In genomic region chr10:77159573-77159972, GRCm38 (mm10) we compare ENCODE assay signal across 16 mouse cellular contexts. TPM values are rescaled to one million over a fixed set of nuclear protein-coding genes. Genes with fewer than 3 reads are reported as not detected.
DNase-seq lines count a peak whose midpoint lies in the region; ATAC-seq and TF ChIP-seq lines count a peak whose summit lies in the region.
"Had no signal": no experiment of that assay in that cellular context is flagged by ENCODE, and none has a peak within 500 bp of the region (broad histone marks: within the 10 kb centered on the region; RNA-seq: fewer than 3 reads in every experiment).

No protein-coding gene starts in this region.

- H3K4me1 ChIP-seq in heart, embryonic 11.5 days (ENCODE audit: control insufficient read depth, insufficient read depth, low read length) = peaks cover 84% of the 10 kb centered on the region
- H3K4me1 ChIP-seq in lung, embryonic 15.5 days = peaks cover 66% of the 10 kb centered on the region
- no peaks in the 10 kb centered on the region for H3K4me1 ChIP-seq in lung, adult 2 months (ENCODE audit: control insufficient read depth, insufficient read depth, low read length)
- peaks cover 26% of the 10 kb centered on the region for H3K4me1 ChIP-seq in liver, embryonic 16.5 days (ENCODE audit: control insufficient read depth, low read depth, low read length)

- 3% methylated on average over 8 of the region's 8 CpGs for WGBS in heart, embryonic 11.5 days (ENCODE audit: insufficient replicate concordance)
- WGBS in lung, embryonic 15.5 days = 22% methylated on average over 8 of the region's 8 CpGs
- WGBS in lung, adult 2 months = 50% methylated on average over 8 of the region's 8 CpGs
- 17% methylated on average over 8 of the region's 8 CpGs for WGBS in liver, embryonic 16.5 days (ENCODE audit: insufficient replicate concordance)

- peak overlapping the region; percentile 53 for H3K4me2 ChIP-seq in heart, embryonic 11.5 days
- no peak overlapping the region for H3K4me2 ChIP-seq in lung, embryonic 15.5 days
- peak overlapping the region; percentile 42 for H3K4me2 ChIP-seq in liver, embryonic 16.5 days (ENCODE audit: low read depth, low read length)
- H3K4me2 ChIP-seq: embryonic facial prominence, embryonic 13.5 days had no signal

- DNase-seq in heart, adult 9 months (ENCODE audit: low spot score in 2 of 2) = no peak
- no peak for DNase-seq in lung, adult 2 months
- peak; percentile 61 for DNase-seq in c-Kit-positive CD71-positive TER-119-negative erythroid progenitor cells, embryonic 14.5 days (ENCODE audit: low read depth)
- no peak for DNase-seq in thymus, postnatal 10 days (ENCODE audit: low spot score in 2 of 2)
- DNase-seq in layer of hippocampus, postnatal 14 days (ENCODE audit: low spot score in 2 of 2) = no peak
- DNase-seq: B cell, adult 2 months; cerebellum, adult 9-11 months; kidney, adult 8-10 months; lung, postnatal 36 days; spleen, adult 18-20 months; thymus, postnatal 14 days had no signal

- no peaks in the 10 kb centered on the region; the same call in 1 of the 2 replicates for H3K36me3 ChIP-seq in heart, embryonic 11.5 days (ENCODE audit: control insufficient read depth, insufficient read depth, low read length)
- no peaks in the 10 kb centered on the region for H3K36me3 ChIP-seq in lung, embryonic 15.5 days
- H3K36me3 ChIP-seq in liver, embryonic 16.5 days (ENCODE audit: control insufficient read depth, insufficient read depth) = no peaks in the 10 kb centered on the region
- H3K36me3 ChIP-seq: embryonic facial prominence, embryonic 13.5 days had no signal

- H3K27me3 ChIP-seq in heart, embryonic 11.5 days (ENCODE audit: control insufficient read depth, insufficient read depth, low read length) = no peaks in the 10 kb centered on the region
- H3K27me3 ChIP-seq in lung, embryonic 15.5 days = peaks cover 3% of the 10 kb centered on the region; the same call in 1 of the 2 replicates
- peaks cover 9% of the 10 kb centered on the region for H3K27me3 ChIP-seq in liver, embryonic 16.5 days (ENCODE audit: control insufficient read depth, insufficient read depth, low read depth, low read length)

- no peaks in the 10 kb centered on the region for H3K9me3 ChIP-seq in heart, embryonic 11.5 days (replicated peaks; ENCODE audit: control insufficient read depth, low read length)
- H3K9me3 ChIP-seq in lung, embryonic 15.5 days = no peaks in the 10 kb centered on the region
- H3K9me3 ChIP-seq in liver, embryonic 16.5 days (replicated peaks; ENCODE audit: control insufficient read depth, low read length) = no peaks in the 10 kb centered on the region
- H3K9me3 ChIP-seq: embryonic facial prominence, embryonic 13.5 days had no signal

- H3K4me3 ChIP-seq in heart, embryonic 11.5 days (ENCODE audit: low read depth, low read length) = 0 out of 2 replicates have a peak overlapping the region, but pooled peaks have one; percentile 1
- H3K4me3 ChIP-seq in lung, embryonic 15.5 days = no peak overlapping the region
- no peak overlapping the region for H3K4me3 ChIP-seq in lung, adult 2 months (replicated peaks; ENCODE audit: extremely low read depth, low read depth, low read length)
- peak overlapping the region; percentile 18; the same call in 1 of the 2 replicates for H3K4me3 ChIP-seq in liver, embryonic 16.5 days (ENCODE audit: low read depth, low read length)
- H3K4me3 ChIP-seq: embryonic facial prominence, embryonic 13.5 days; layer of hippocampus, adult 2 months had no signal

- peak overlapping the region; percentile 91 for H3K27ac ChIP-seq in heart, embryonic 11.5 days (ENCODE audit: low read depth, low read length)
- H3K27ac ChIP-seq in lung, embryonic 15.5 days = peak overlapping the region; percentile 18; the same call in 1 of the 2 replicates
- peak overlapping the region; percentile 21 for H3K27ac ChIP-seq in liver, embryonic 16.5 days (ENCODE audit: low read length)
- H3K27ac ChIP-seq: layer of hippocampus, adult 2 months had no signal

- no peak for TF ChIP-seq CTCF in lung, adult 2 months (IDR thresholded peaks at IDR 0.05; ENCODE audit: insufficient read depth, low read length)

- 0 out of 2 replicates have a peak overlapping the region, but pooled peaks have one; percentile 52 for H3K9ac ChIP-seq in heart, embryonic 11.5 days (ENCODE audit: low read depth, low read length)
- no peak overlapping the region for H3K9ac ChIP-seq in lung, embryonic 15.5 days
- peak overlapping the region; percentile 33 for H3K9ac ChIP-seq in liver, embryonic 16.5 days (ENCODE audit: low read depth, low read length)
- H3K9ac ChIP-seq: embryonic facial prominence, embryonic 13.5 days had no signal

- TF ChIP-seq POLR2A in lung, adult 2 months (IDR thresholded peaks at IDR 0.05; ENCODE audit: borderline replicate concordance, extremely low read depth, low read depth, low read length) = no peak

- ATAC-seq in heart, embryonic 11.5 days (replicated peaks; ENCODE audit: insufficient number of reproducible peaks, low FRiP score, low TSS enrichment) = peak; percentile 80
- peak; percentile 37; the same call in 1 of the 2 replicates for ATAC-seq in lung, embryonic 15.5 days (ENCODE audit: borderline replicate concordance, extremely low read depth, low FRiP score, low TSS enrichment)
- ATAC-seq in liver, embryonic 16.5 days (ENCODE audit: low read depth) = peak; percentile 89

RNA-seq across cellular contexts. Expression of gene Col18a1, which starts 6.8 kb away (rescaled TPM):
- 113 and 164 TPM in 2 replicates for polyA plus RNA-seq in heart, embryonic 11.5 days (2014; fragmentation: Nextera tagmentation; extraction: Ambion mirVana)
- 263 and 283 TPM in 2 replicates for polyA plus RNA-seq in lung, embryonic 15.5 days (2015; fragmentation: Nextera tagmentation; extraction: Ambion mirVana)
- 38.1 and 39.3 TPM in 2 replicates for polyA plus RNA-seq in lung, adult 2 months (2012; rRNA removed)
- polyA plus RNA-seq in liver, embryonic 16.5 days (2015; fragmentation: Nextera tagmentation; extraction: Ambion mirVana) = 87.9 and 104 TPM in 2 replicates
- total RNA-seq in layer of hippocampus, postnatal 14 days (2021) = 1 to 10 TPM; 7.3 to 9.8 TPM

Comparison
In these comparisons a context has a peak if more than half of its experiments do, and no peak if none do; other contexts are left out.
1. ATAC-seq: peak in every context shown above with its lines; median percentile 89 in liver, embryonic 16.5 days; 80 in heart, embryonic 11.5 days; 37 in lung, embryonic 15.5 days.
2. H3K27ac ChIP-seq: peak in every context shown above with its lines; median percentile 91 in heart, embryonic 11.5 days; 21 in liver, embryonic 16.5 days; 18 in lung, embryonic 15.5 days.
3. H3K4me3 ChIP-seq: peak in heart, embryonic 11.5 days (single experiment) and liver, embryonic 16.5 days (single experiment); none in lung, embryonic 15.5 days (single experiment) and lung, adult 2 months (single experiment).